Mouse (Mus musculus): ENCODE results near the gene Aldob. TPM values are rescaled to one million over a fixed set of nuclear protein-coding genes. Genes with fewer than 3 reads are reported as not detected.
"Not testable (repeated sequence)": the region's sequence is repeated elsewhere in the genome, so short reads cannot be mapped to it uniquely, and the experiment has no call there.

Aldob gene
- total and polyA plus RNA-seq, 2 experiments from 2014 or later = 0.73 to 0.88 TPM

DNA sequence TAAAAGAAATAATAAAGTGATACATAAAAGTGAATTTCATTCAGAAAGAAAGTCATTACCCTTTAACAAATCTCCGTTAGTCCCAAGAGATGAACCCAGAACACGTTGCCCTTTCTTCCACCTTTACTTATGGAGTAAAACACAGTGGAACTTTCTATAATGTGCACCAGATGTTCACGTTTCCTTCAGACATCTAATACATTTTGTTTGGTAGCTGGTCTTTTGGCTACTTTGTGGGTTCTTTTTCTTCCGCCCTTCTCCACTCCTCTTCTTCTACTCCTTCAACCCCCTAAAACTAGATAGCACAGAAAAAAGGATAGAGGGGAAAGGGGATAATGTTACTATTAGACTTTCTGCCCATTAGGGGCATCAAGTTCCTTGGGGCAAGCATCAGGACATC, 36.7 kb downstream of the Aldob start:
- Histone ChIP-seq H3K36me3 (ENCODE audit: insufficient read depth, low read length) (0 out of 2 replicates have a peak, but pooled peaks cover 5% of the 10 kb centered on the region), H3K27ac (ENCODE audit: low read depth, low read length) (no peak overlapping the region), H3K9ac (replicated peaks; ENCODE audit: low read length, poor library complexity, severe bottlenecking) (no peak overlapping the region), H3K4me3 (ENCODE audit: low read depth, low read length) (no peak overlapping the region), H3K4me2 (ENCODE audit: low read depth, low read length, poor library complexity, severe bottlenecking) (no peak overlapping the region), H3K4me1 (ENCODE audit: insufficient read depth, low read length) (no peaks in the 10 kb centered on the region), H3K27me3 (ENCODE audit: insufficient read depth, low read length) (no peaks in the 10 kb centered on the region), H3K9me3 (ENCODE audit: low read length) (no peaks in the 10 kb centered on the region)
- no peak for DNase-seq (ENCODE audit: low spot score)
- WGBS = 93% methylated on average over 4 of the region's 4 CpGs
- no peak for ATAC-seq (ENCODE audit: low FRiP score)
- no peak for TF ChIP-seq CTCF (IDR thresholded peaks at IDR 0.05)

- not testable (repeated sequence) for H3K27me3 ChIP-seq (ENCODE audit: insufficient read depth, low read length); H3K36me3 ChIP-seq (ENCODE audit: insufficient read depth, low read length); H3K4me1 ChIP-seq (ENCODE audit: insufficient read depth, low read length); H3K4me3 ChIP-seq (ENCODE audit: low read depth, low read length); H3K9me3 ChIP-seq (ENCODE audit: low read length); DNase-seq (ENCODE audit: low spot score); ATAC-seq (ENCODE audit: low FRiP score); H3K9ac ChIP-seq (replicated peaks; ENCODE audit: low read length, poor library complexity, severe bottlenecking); H3K27ac ChIP-seq (ENCODE audit: low read depth, low read length); H3K4me2 ChIP-seq (ENCODE audit: low read depth, low read length, poor library complexity, severe bottlenecking)
- WGBS = 95% methylated on average over 1 of the region's 1 CpGs
Measured at GRCm38 (mm10) chr4:49510236-49510835, 39.0 kb downstream of the Aldob start.

DNA sequence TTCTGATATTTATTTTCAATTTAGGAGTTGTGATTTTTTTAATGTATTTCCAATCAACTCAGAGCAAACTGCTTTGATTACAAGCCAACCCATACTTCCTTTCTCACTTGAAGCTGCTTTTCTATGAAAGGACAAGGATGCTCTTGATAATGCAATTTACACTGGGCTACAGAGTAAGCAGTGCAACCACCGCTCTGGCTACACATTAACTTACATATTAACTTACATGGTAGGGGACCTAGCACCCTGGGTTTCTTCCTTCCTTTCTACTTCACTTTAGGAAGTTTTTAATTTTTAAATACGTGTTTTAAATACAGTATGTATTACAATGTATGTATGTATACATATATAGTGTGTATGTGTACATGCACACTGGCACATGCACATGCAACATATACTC, 40.2 kb downstream of the Aldob start:
- H3K9me3 ChIP-seq (ENCODE audit: low read length) = no peaks in the 10 kb centered on the region
- 0 out of 2 replicates have a peak, but pooled peaks cover 4% of the 10 kb centered on the region for H3K36me3 ChIP-seq (ENCODE audit: insufficient read depth, low read length)
- no peak overlapping the region for H3K4me2 ChIP-seq (ENCODE audit: low read depth, low read length, poor library complexity, severe bottlenecking)
- H3K27me3 ChIP-seq (ENCODE audit: insufficient read depth, low read length) = no peaks in the 10 kb centered on the region
- H3K27ac ChIP-seq (ENCODE audit: low read depth, low read length) = no peak overlapping the region
- H3K4me1 ChIP-seq (ENCODE audit: insufficient read depth, low read length) = no peaks in the 10 kb centered on the region
- WGBS = 89% methylated on average over 2 of the region's 2 CpGs
- H3K9ac ChIP-seq (replicated peaks; ENCODE audit: low read length, poor library complexity, severe bottlenecking) = no peak overlapping the region
- ATAC-seq (ENCODE audit: low FRiP score) (no peak), DNase-seq (ENCODE audit: low spot score) (no peak)
- TF ChIP-seq CTCF (IDR thresholded peaks at IDR 0.05) = no peak
- no peak overlapping the region for H3K4me3 ChIP-seq (ENCODE audit: low read depth, low read length)

DNA sequence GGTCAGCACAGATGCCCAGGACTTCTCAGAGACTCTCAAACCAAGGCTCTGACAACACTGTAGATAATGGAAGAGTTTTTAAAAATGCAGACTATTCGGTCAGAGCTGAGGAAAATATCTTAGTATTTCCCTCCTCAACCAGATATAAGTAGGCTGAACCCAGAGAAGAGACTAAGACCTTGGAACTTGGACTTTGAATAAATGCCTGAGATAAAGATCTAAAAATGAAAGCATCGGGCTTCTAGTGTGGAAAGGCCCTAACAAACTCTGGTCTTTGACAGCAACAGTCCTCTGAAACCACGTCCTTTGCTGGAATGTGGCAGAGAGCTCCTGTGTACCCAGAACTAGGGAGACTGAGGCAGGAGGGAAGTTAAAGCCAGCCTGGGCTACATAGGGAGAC, 43.0 kb downstream of the Aldob start, which contains the start of gene Baat:
TSS of gene Baat (minus strand) at position 172 of the 400 bp plus-strand sequence.
- Histone ChIP-seq H3K4me2 (ENCODE audit: low read depth, low read length, poor library complexity, severe bottlenecking) (no peak within 1 kb of the TSS), H3K9me3 (ENCODE audit: low read length) (no peaks in the 10 kb centered on the region), H3K4me3 (ENCODE audit: low read depth, low read length) (no peak within 1 kb of the TSS), H3K27me3 (ENCODE audit: insufficient read depth, low read length) (no peaks in the 10 kb centered on the region), H3K4me1 (ENCODE audit: insufficient read depth, low read length) (no peaks in the 10 kb centered on the region), H3K9ac (replicated peaks; ENCODE audit: low read length, poor library complexity, severe bottlenecking) (no peak within 1 kb of the TSS), H3K27ac (ENCODE audit: low read depth, low read length) (no peak within 1 kb of the TSS), H3K36me3 (ENCODE audit: insufficient read depth, low read length) (no peaks in the 10 kb centered on the region)
- DNase-seq (ENCODE audit: low spot score) (no peak), ATAC-seq (ENCODE audit: low FRiP score) (no peak)
- TF ChIP-seq CTCF (IDR thresholded peaks at IDR 0.05) = no peak
- WGBS = 87% methylated on average over 3 of the region's 3 CpGs

DNA sequence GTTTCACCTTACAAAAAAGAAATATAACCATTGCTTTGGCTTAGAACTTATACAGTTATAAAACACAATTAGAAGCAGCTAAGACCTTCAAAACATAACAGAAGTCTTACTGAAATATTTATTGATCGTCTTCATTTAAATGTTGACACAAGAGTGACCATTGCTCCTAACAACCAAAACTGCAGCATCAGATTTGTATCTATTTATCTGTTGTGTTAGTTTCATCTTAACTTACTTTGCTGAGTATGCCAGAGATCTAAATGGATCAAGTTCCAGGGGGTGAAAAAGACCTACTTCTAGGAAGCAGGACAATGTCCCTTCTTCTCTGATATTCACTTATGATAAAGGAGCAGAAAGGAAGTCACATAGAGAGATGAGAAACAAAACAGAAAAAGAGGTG, 45.8 kb downstream of the Aldob start:
- no peak overlapping the region for H3K9ac ChIP-seq (replicated peaks; ENCODE audit: low read length, poor library complexity, severe bottlenecking)
- WGBS = 92% methylated on average over 1 of the region's 1 CpGs
- H3K4me1 ChIP-seq (ENCODE audit: insufficient read depth, low read length) = no peaks in the 10 kb centered on the region
- no peaks in the 10 kb centered on the region for H3K36me3 ChIP-seq (ENCODE audit: insufficient read depth, low read length)
- no peaks in the 10 kb centered on the region for H3K9me3 ChIP-seq (ENCODE audit: low read length)
- H3K27ac ChIP-seq (ENCODE audit: low read depth, low read length) = no peak overlapping the region
- no peak for ATAC-seq (ENCODE audit: low FRiP score)
- no peaks in the 10 kb centered on the region for H3K27me3 ChIP-seq (ENCODE audit: insufficient read depth, low read length)
- H3K4me2 ChIP-seq (ENCODE audit: low read depth, low read length, poor library complexity, severe bottlenecking) = no peak overlapping the region
- no peak overlapping the region for H3K4me3 ChIP-seq (ENCODE audit: low read depth, low read length)
- no peak for TF ChIP-seq CTCF (IDR thresholded peaks at IDR 0.05)
- no peak for DNase-seq (ENCODE audit: low spot score)

Other genes with a start within 250 kb of the Aldob start
- not detected in 2 replicates for gene Acnat2, start 141.4 kb downstream of the Aldob start, total RNA-seq (2014; rRNA removed)
- not detected in 2 replicates for gene Acnat2, start 141.4 kb downstream of the Aldob start, polyA plus RNA-seq (2015; fragmentation: Nextera tagmentation; extraction: Ambion mirVana)
- 0.44 TPM in 1 of 2 replicates, not detected in the other for gene Acnat1, start 75.6 kb downstream of the Aldob start, total RNA-seq (2014; rRNA removed)
- gene Acnat1, start 75.6 kb downstream of the Aldob start, polyA plus RNA-seq (2015; fragmentation: Nextera tagmentation; extraction: Ambion mirVana) = not detected in 2 replicates
- not detected in 2 replicates for gene Baat, start 43.0 kb downstream of the Aldob start, total RNA-seq (2014; rRNA removed)
- not detected in 2 replicates for gene Baat, start 43.0 kb downstream of the Aldob start, polyA plus RNA-seq (2015; fragmentation: Nextera tagmentation; extraction: Ambion mirVana)
- gene Mrpl50, start 28.5 kb downstream of the Aldob start, total RNA-seq (2014; rRNA removed) = 36.6 and 44.3 TPM in 2 replicates
- 75.7 and 76.7 TPM in 2 replicates for gene Mrpl50, start 28.5 kb downstream of the Aldob start, polyA plus RNA-seq (2015; fragmentation: Nextera tagmentation; extraction: Ambion mirVana)
- gene Zfp189, start 28.4 kb downstream of the Aldob start, total RNA-seq (2014; rRNA removed) = 6.3 and 10.4 TPM in 2 replicates
- 4.2 and 6.0 TPM in 2 replicates for gene Zfp189, start 28.4 kb downstream of the Aldob start, polyA plus RNA-seq (2015; fragmentation: Nextera tagmentation; extraction: Ambion mirVana)
- gene Tmem246, start 48.3 kb upstream of the Aldob start, total RNA-seq (2014; rRNA removed) = 182 and 193 TPM in 2 replicates
- gene Tmem246, start 48.3 kb upstream of the Aldob start, polyA plus RNA-seq (2015; fragmentation: Nextera tagmentation; extraction: Ambion mirVana) = 164 and 180 TPM in 2 replicates
- gene Rnf20, start 82.5 kb upstream of the Aldob start, total RNA-seq (2014; rRNA removed) = 48.3 and 76.7 TPM in 2 replicates
- gene Rnf20, start 82.5 kb upstream of the Aldob start, polyA plus RNA-seq (2015; fragmentation: Nextera tagmentation; extraction: Ambion mirVana) = 41.0 and 46.2 TPM in 2 replicates
- 0.93 and 1.2 TPM in 2 replicates for gene Ppp3r2, start 132.5 kb upstream of the Aldob start, total RNA-seq (2014; rRNA removed)
- gene Ppp3r2, start 132.5 kb upstream of the Aldob start, polyA plus RNA-seq (2015; fragmentation: Nextera tagmentation; extraction: Ambion mirVana) = 0.33 and 0.52 TPM in 2 replicates